Mouse (Mus musculus): ENCODE measurements at regions not wholly inside any gene's neighbourhood (a gene's known extent, or its start where the extent isn't known, plus 50 kb on each side); places are given as distances from the start of the nearest gene placed in this dataset.

GRCm38 (mm10) chr9:87310150-87310549 lies 54.8 kb upstream of the Cep162 start:
- H3K27me3 ChIP-seq, result no peaks in the 10 kb centered on the region
- H3K36me3 ChIP-seq, result no peaks in the 10 kb centered on the region
- H3K9me3 ChIP-seq, result no peaks in the 10 kb centered on the region
- H3K4me3 ChIP-seq (replicated peaks), result no peak overlapping the region
- ATAC-seq, result no peak
- H3K27ac ChIP-seq, result no peak overlapping the region
- no peak overlapping the region for H3K4me2 ChIP-seq (replicated peaks)
- no peaks in the 10 kb centered on the region for H3K4me1 ChIP-seq (replicated peaks)
- WGBS, result 87% methylated on average over 6 of the region's 6 CpGs
- H3K9ac ChIP-seq (replicated peaks), result no peak overlapping the region

Measured in midbrain, embryonic 13.5 days (tissue).